Mouse (Mus musculus) embryonic facial prominence, embryonic 12.5 days (tissue): Measurements from ENCODE around the gene Gm973. TPM values are rescaled to one million over a fixed set of nuclear protein-coding genes. Genes with fewer than 3 reads are reported as not detected.
A peak's percentile ranks its signal among the peaks of the same experiment; 100 is the strongest.

Experiments used
- ATAC-seq: fragments of 200-750 bp; cut with Nextera tagmentation; 2 replicates; pipeline ENCODE4 v1.8.0; 2017; ENCODE audit not compliant: insufficient number of reproducible peaks, insufficient read depth, low FRiP score, low TSS enrichment
- H3K27ac ChIP-seq: fragments of 300-500 bp; sonication (generic); 2 replicates; pipeline ENCODE4 v1.5.1; 2016; ENCODE audit warnings: mild to moderate bottlenecking
- H3K27me3 ChIP-seq: fragments of 300-500 bp; sonication (generic); 2 replicates; pipeline ENCODE4 v1.6.1; 2016; ENCODE audit warnings: mild to moderate bottlenecking, moderate library complexity
- H3K36me3 ChIP-seq: fragments of 300-500 bp; sonication (generic); 2 replicates; pipeline ENCODE4 v1.6.1; 2016; ENCODE audit warnings: mild to moderate bottlenecking
- H3K4me1 ChIP-seq: fragments of 300-500 bp; sonication (generic); 2 replicates; pipeline ENCODE4 v1.6.1; 2016
- H3K4me2 ChIP-seq: fragments of 300-500 bp; sonication (generic); replicated peaks from 2 replicates; pipeline ENCODE4 v1.6.1; 2016; ENCODE audit warnings: mild to moderate bottlenecking, moderate library complexity
- H3K4me3 ChIP-seq: fragments of 300-500 bp; sonication (generic); 2 replicates; pipeline ENCODE4 v1.5.1; 2016; ENCODE audit warnings: mild to moderate bottlenecking
- H3K9ac ChIP-seq: fragments of 300-500 bp; sonication (generic); 2 replicates; pipeline ENCODE4 v1.6.1; 2016; ENCODE audit warnings: mild to moderate bottlenecking, moderate library complexity
- H3K9me3 ChIP-seq: fragments of 300-500 bp; sonication (generic); 2 replicates; pipeline ENCODE4 v1.6.1; 2016; ENCODE audit warnings: mild to moderate bottlenecking, moderate library complexity
- WGBS: fragments of 180-500 bp; shearing (Covaris S2); methylation state at CpG from one replicate; pipeline ENCODE4 v1.1.7; 2016; 5-methylcytosine and 5-hydroxymethylcytosine counted together
- polyA plus RNA-seq: library from polyadenylated mRNA; unstranded; fragments of >200 nt; fragmentation: Nextera tagmentation; extraction: Ambion mirVana; gene quantifications from 2 replicates; pipeline ENCODE4 v1.2.1, GENCODE M21; 2016

Gm973 gene
- polyA plus RNA-seq, 1 experiment from 2014 or later, result 0.82 TPM

- H3K27ac ChIP-seq, result no peak overlapping the region
- no peak overlapping the region for H3K9ac ChIP-seq
- no peak overlapping the region for H3K4me2 ChIP-seq
- H3K9me3 ChIP-seq, result no peaks in the 10 kb centered on the region
- peaks cover 10% of the 10 kb centered on the region; the same call in 1 of the 2 replicates for H3K4me1 ChIP-seq
- ATAC-seq, result no peak
- no peak overlapping the region for H3K4me3 ChIP-seq
- H3K36me3 ChIP-seq, result no peaks in the 10 kb centered on the region
- H3K27me3 ChIP-seq, result no peaks in the 10 kb centered on the region
- 73% methylated on average over 6 of the region's 6 CpGs for WGBS
Observed at GRCm38 (mm10) chr1:59550227-59550626, 34.2 kb downstream of the Gm973 start.

GRCm38 (mm10) chr1:59550996-59551395, 34.9 kb downstream of the Gm973 start:
- 63% methylated on average over 11 of the region's 11 CpGs for WGBS
- H3K4me3 ChIP-seq, result no peak overlapping the region
- H3K4me2 ChIP-seq, result no peak overlapping the region
- ATAC-seq, result no peak
- no peak overlapping the region for H3K27ac ChIP-seq
- H3K27me3 ChIP-seq, result no peaks in the 10 kb centered on the region
- peaks cover 10% of the 10 kb centered on the region; the same call in 1 of the 2 replicates for H3K4me1 ChIP-seq
- no peaks in the 10 kb centered on the region for H3K9me3 ChIP-seq
- H3K9ac ChIP-seq, result no peak overlapping the region
- no peaks in the 10 kb centered on the region for H3K36me3 ChIP-seq

- Histone ChIP-seq H3K4me2 (no peak overlapping the region), H3K9me3 (no peaks in the 10 kb centered on the region), H3K4me3 (no peak overlapping the region), H3K27me3 (no peaks in the 10 kb centered on the region), H3K27ac (no peak overlapping the region), H3K9ac (no peak overlapping the region), H3K4me1 (peaks cover 10% of the 10 kb centered on the region; the same call in 1 of the 2 replicates), H3K36me3 (no peaks in the 10 kb centered on the region)
- 42% methylated on average over 5 of the region's 5 CpGs for WGBS
- 0 out of 2 replicates have a peak, but pooled peaks have one; percentile 43 for ATAC-seq
Observed at GRCm38 (mm10) chr1:59553708-59554107, 37.6 kb downstream of the Gm973 start.

- Histone ChIP-seq H3K36me3 (no peaks in the 10 kb centered on the region), H3K27me3 (no peaks in the 10 kb centered on the region), H3K4me3 (no peak overlapping the region), H3K4me2 (no peak overlapping the region), H3K27ac (no peak overlapping the region), H3K9ac (no peak overlapping the region), H3K9me3 (no peaks in the 10 kb centered on the region), H3K4me1 (peaks cover 9% of the 10 kb centered on the region; the same call in 1 of the 2 replicates)
- 43% methylated on average over 2 of the region's 2 CpGs for WGBS
- ATAC-seq, result no peak
Observed at GRCm38 (mm10) chr1:59563581-59563980, 47.5 kb downstream of the Gm973 start.

GRCm38 (mm10) chr1:59565804-59566203, 49.7 kb downstream of the Gm973 start:
- H3K9me3 ChIP-seq, result no peaks in the 10 kb centered on the region
- no peaks in the 10 kb centered on the region for H3K27me3 ChIP-seq
- peaks cover 13% of the 10 kb centered on the region; the same call in 1 of the 2 replicates for H3K4me1 ChIP-seq
- no peak for ATAC-seq
- no peak overlapping the region for H3K4me3 ChIP-seq
- no peak overlapping the region for H3K4me2 ChIP-seq
- no peak overlapping the region for H3K27ac ChIP-seq
- H3K9ac ChIP-seq, result no peak overlapping the region
- no peaks in the 10 kb centered on the region for H3K36me3 ChIP-seq
- WGBS, result 84% methylated on average over 5 of the region's 5 CpGs

GRCm38 (mm10) chr1:59566281-59566680, 50.2 kb downstream of the Gm973 start:
- Histone ChIP-seq H3K27ac (no peak overlapping the region), H3K4me1 (peaks cover 13% of the 10 kb centered on the region; the same call in 1 of the 2 replicates), H3K9ac (no peak overlapping the region), H3K4me2 (no peak overlapping the region), H3K4me3 (no peak overlapping the region), H3K27me3 (no peaks in the 10 kb centered on the region), H3K36me3 (no peaks in the 10 kb centered on the region), H3K9me3 (no peaks in the 10 kb centered on the region)
- WGBS, result 53% methylated on average over 7 of the region's 7 CpGs
- no peak for ATAC-seq

GRCm38 (mm10) chr1:59566926-59567325, 50.9 kb downstream of the Gm973 start:
- WGBS, result 68% methylated on average over 6 of the region's 6 CpGs

GRCm38 (mm10) chr1:59567521-59567920, 51.5 kb downstream of the Gm973 start:
- no peaks in the 10 kb centered on the region for H3K36me3 ChIP-seq
- H3K4me1 ChIP-seq, result peaks cover 13% of the 10 kb centered on the region; the same call in 1 of the 2 replicates
- H3K4me3 ChIP-seq, result no peak overlapping the region
- H3K27me3 ChIP-seq, result no peaks in the 10 kb centered on the region
- no peaks in the 10 kb centered on the region for H3K9me3 ChIP-seq
- H3K4me2 ChIP-seq, result no peak overlapping the region
- WGBS, result 91% methylated on average over 4 of the region's 4 CpGs
- H3K9ac ChIP-seq, result no peak overlapping the region
- H3K27ac ChIP-seq, result no peak overlapping the region
- no peak for ATAC-seq

More at GRCm38 (mm10) chr1:59566926-59567325, 50.9 kb downstream of the Gm973 start:
- H3K27me3 ChIP-seq, result no peaks in the 10 kb centered on the region
- no peak overlapping the region for H3K9ac ChIP-seq
- H3K9me3 ChIP-seq, result no peaks in the 10 kb centered on the region
- no peak overlapping the region for H3K4me3 ChIP-seq
- H3K36me3 ChIP-seq, result no peaks in the 10 kb centered on the region
- no peak for ATAC-seq
- peaks cover 13% of the 10 kb centered on the region; the same call in 1 of the 2 replicates for H3K4me1 ChIP-seq
- no peak overlapping the region for H3K27ac ChIP-seq
- H3K4me2 ChIP-seq, result no peak overlapping the region

- Histone ChIP-seq H3K9ac (no peak overlapping the region), H3K4me2 (no peak overlapping the region), H3K4me3 (no peak overlapping the region), H3K4me1 (peaks cover 13% of the 10 kb centered on the region; the same call in 1 of the 2 replicates), H3K36me3 (no peaks in the 10 kb centered on the region), H3K27me3 (no peaks in the 10 kb centered on the region), H3K27ac (no peak overlapping the region), H3K9me3 (no peaks in the 10 kb centered on the region)
- 90% methylated on average over 1 of the region's 1 CpGs for WGBS
- no peak for ATAC-seq
Observed at GRCm38 (mm10) chr1:59568283-59568682, 52.2 kb downstream of the Gm973 start.

- Histone ChIP-seq H3K4me1 (peaks cover 17% of the 10 kb centered on the region), H3K27me3 (no peaks in the 10 kb centered on the region), H3K9me3 (no peaks in the 10 kb centered on the region), H3K4me3 (no peak overlapping the region), H3K36me3 (no peaks in the 10 kb centered on the region), H3K9ac (no peak overlapping the region), H3K27ac (no peak overlapping the region), H3K4me2 (no peak overlapping the region)
- 80% methylated on average over 5 of the region's 5 CpGs for whole genome bisulfite sequencing
- no peak for ATAC-seq
Observed at GRCm38 (mm10) chr1:59569301-59569700, 53.2 kb downstream of the Gm973 start.

- Histone ChIP-seq H3K27me3 (no peaks in the 10 kb centered on the region), H3K4me3 (no peak overlapping the region), H3K27ac (no peak overlapping the region), H3K9me3 (no peaks in the 10 kb centered on the region), H3K36me3 (no peaks in the 10 kb centered on the region), H3K4me1 (peaks cover 27% of the 10 kb centered on the region), H3K4me2 (no peak overlapping the region), H3K9ac (no peak overlapping the region)
- no peak for ATAC-seq
- WGBS, result 69% methylated on average over 4 of the region's 4 CpGs
Observed at GRCm38 (mm10) chr1:59570767-59571166, 54.7 kb downstream of the Gm973 start.

GRCm38 (mm10) chr1:59571502-59571901, 55.4 kb downstream of the Gm973 start:
- no peak overlapping the region for H3K4me3 ChIP-seq
- no peak overlapping the region for H3K9ac ChIP-seq
- 52% methylated on average over 3 of the region's 3 CpGs for WGBS
- H3K4me1 ChIP-seq, result peaks cover 23% of the 10 kb centered on the region
- H3K27me3 ChIP-seq, result no peaks in the 10 kb centered on the region
- H3K27ac ChIP-seq, result no peak overlapping the region
- no peaks in the 10 kb centered on the region for H3K9me3 ChIP-seq
- ATAC-seq, result no peak
- H3K4me2 ChIP-seq, result no peak overlapping the region
- no peaks in the 10 kb centered on the region for H3K36me3 ChIP-seq
